Mouse (Mus musculus) liver, adult (tissue): Measurements from ENCODE around the gene Efna2.

Experiments
- GATA4 ChIP-seq: IDR thresholded peaks from 2 replicates; pipeline ENCODE4 v1.6.1; 2014; ENCODE audit warnings: mild to moderate bottlenecking, low read length; ENCODE audit not compliant: insufficient replicate concordance

Efna2 gene

GRCm38 (mm10) chr10:80138553-80139438 is 40.5 kb upstream of the Efna2 start, which contains the start of gene Atp5d:
TSS of gene Atp5d (plus strand) at chr10:80138632.
- TF ChIP-seq GATA4 = no peak

GRCm38 (mm10) chr10:80139439-80139775 is 39.9 kb upstream of the Efna2 start:
- no peak for TF ChIP-seq GATA4

GRCm38 (mm10) chr10:80139975-80140665 is 39.2 kb upstream of the Efna2 start:
- TF ChIP-seq GATA4 = no peak

- TF ChIP-seq GATA4 = no peak
Observed at GRCm38 (mm10) chr10:80140666-80141035, 38.6 kb upstream of the Efna2 start, which contains the start of gene Cbarp. TSS of gene Cbarp (minus strand) at chr10:80140835.

GRCm38 (mm10) chr10:80141243-80141642 is 38.0 kb upstream of the Efna2 start:
- TF ChIP-seq GATA4 = no peak

- peak; percentile 6; the same call in 1 of the 2 replicates for TF ChIP-seq GATA4
Observed at GRCm38 (mm10) chr10:80141786-80142529, 37.3 kb upstream of the Efna2 start.

GRCm38 (mm10) chr10:80142530-80142925 is 36.8 kb upstream of the Efna2 start:
- TF ChIP-seq GATA4 = no peak

GRCm38 (mm10) chr10:80143664-80144063 is 35.6 kb upstream of the Efna2 start:
- TF ChIP-seq GATA4 = no peak

GRCm38 (mm10) chr10:80144159-80144558 is 35.1 kb upstream of the Efna2 start:
- TF ChIP-seq GATA4 = no peak

- TF ChIP-seq GATA4 = no peak
Observed at GRCm38 (mm10) chr10:80144864-80145838, 34.1 kb upstream of the Efna2 start.

- no peak for TF ChIP-seq GATA4
Observed at GRCm38 (mm10) chr10:80145896-80146295, 33.4 kb upstream of the Efna2 start.

GRCm38 (mm10) chr10:80146568-80147011 is 32.7 kb upstream of the Efna2 start:
- peak; percentile 79; the same call in 1 of the 2 replicates for TF ChIP-seq GATA4

- no peak for TF ChIP-seq GATA4
Observed at GRCm38 (mm10) chr10:80147146-80147718, 32.0 kb upstream of the Efna2 start.

GRCm38 (mm10) chr10:80147719-80148601 is 31.3 kb upstream of the Efna2 start, which contains the start of gene Midn:
TSS of gene Midn (plus strand) at chr10:80148272.
- TF ChIP-seq GATA4 = peak; percentile 11; the same call in 1 of the 2 replicates
